In genomic region chr10:7864806-7865205, GRCm38 (mm10) we compare ENCODE assay signal across 22 mouse cellular contexts. TPM values are rescaled to one million over a fixed set of nuclear protein-coding genes. Genes with fewer than 3 reads are reported as not detected.
DNase-seq lines count a peak whose midpoint lies in the region; ATAC-seq lines count a peak whose summit lies in the region.
"Had no signal": no experiment of that assay in that cellular context is flagged by ENCODE, and none has a peak within 500 bp of the region (broad histone marks: within the 10 kb centered on the region; RNA-seq: fewer than 3 reads in every experiment).

No protein-coding gene starts in this region.

- 79% methylated on average over 3 of the region's 3 CpGs for WGBS in heart, embryonic 10.5 days
- 91% methylated on average over 3 of the region's 3 CpGs for WGBS in limb, embryonic 11.5 days
- WGBS in limb, embryonic 10.5 days, result 86% methylated on average over 3 of the region's 3 CpGs

- peaks cover 32% of the 10 kb centered on the region for H3K27me3 ChIP-seq in heart, embryonic 10.5 days (ENCODE audit: insufficient read depth, poor library complexity, severe bottlenecking)
- peaks cover 21% of the 10 kb centered on the region for H3K27me3 ChIP-seq in limb, embryonic 11.5 days (ENCODE audit: control insufficient read depth, insufficient read depth, low read length)
- peaks cover 38% of the 10 kb centered on the region for H3K27me3 ChIP-seq in limb, embryonic 10.5 days (ENCODE audit: low read depth, poor library complexity, severe bottlenecking)

- H3K36me3 ChIP-seq in heart, embryonic 10.5 days, result no peaks in the 10 kb centered on the region
- H3K36me3 ChIP-seq in limb, embryonic 11.5 days (ENCODE audit: control insufficient read depth, insufficient read depth, low read length), result no peaks in the 10 kb centered on the region
- no peaks in the 10 kb centered on the region for H3K36me3 ChIP-seq in limb, embryonic 10.5 days
- H3K36me3 ChIP-seq: forebrain, embryonic 10.5 days; heart, embryonic 13.5 days; hindbrain, embryonic 13.5 days had no signal

- DNase-seq in heart, embryonic 10.5 days (ENCODE audit: low spot score), result peak; percentile 22
- no peak for DNase-seq in heart, adult 9 months (ENCODE audit: low spot score in 2 of 2)
- peak; percentile 16 for DNase-seq in limb, embryonic 11.5 days (ENCODE audit: low spot score)
- DNase-seq in limb, embryonic 10.5 days (ENCODE audit: low spot score), result no peak
- peak; percentile 58 for DNase-seq in adipocyte (ENCODE audit: low spot score)
- DNase-seq in gonadal fat pad, adult 2 months (ENCODE audit: low read depth), result peak; percentile 69
- DNase-seq: adrenal gland, adult 8-10 months; adrenal gland, postnatal 25 days; cerebellum, adult 18-20 months; cerebellum, adult 9-10 months; cerebellum, postnatal 36 days; gastrocnemius, postnatal 36 days; heart, postnatal 4 days had no signal

- ATAC-seq in limb, embryonic 11.5 days (ENCODE audit: insufficient number of reproducible peaks, low FRiP score, low TSS enrichment, low read depth), result no peak
- ATAC-seq: CD4-positive, CD25-positive, alpha-beta regulatory T cell, adult 4 months; forebrain, embryonic 13.5 days; forebrain, embryonic 16.5 days; hindbrain, embryonic 16.5 days; intestine, embryonic 16.5 days had no signal

- peaks cover 14% of the 10 kb centered on the region for H3K4me1 ChIP-seq in heart, embryonic 10.5 days
- peaks cover 2% of the 10 kb centered on the region for H3K4me1 ChIP-seq in limb, embryonic 11.5 days (ENCODE audit: control insufficient read depth, insufficient read depth, low read length)
- H3K4me1 ChIP-seq in limb, embryonic 10.5 days, result peaks cover 9% of the 10 kb centered on the region

- no peak overlapping the region for H3K4me3 ChIP-seq in heart, embryonic 10.5 days
- H3K4me3 ChIP-seq in limb, embryonic 11.5 days (ENCODE audit: low read depth, low read length), result no peak overlapping the region
- no peak overlapping the region for H3K4me3 ChIP-seq in limb, embryonic 10.5 days
- H3K4me3 ChIP-seq: forebrain, embryonic 10.5 days; forebrain, embryonic 13.5 days; heart, embryonic 13.5 days; hindbrain, embryonic 13.5 days had no signal

- no peaks in the 10 kb centered on the region for H3K9me3 ChIP-seq in heart, embryonic 10.5 days
- no peaks in the 10 kb centered on the region for H3K9me3 ChIP-seq in limb, embryonic 11.5 days (ENCODE audit: control insufficient read depth, low read length)
- no peaks in the 10 kb centered on the region for H3K9me3 ChIP-seq in limb, embryonic 10.5 days (replicated peaks)
- H3K9me3 ChIP-seq: forebrain, embryonic 13.5 days; hindbrain, embryonic 13.5 days had no signal

- no peak overlapping the region for H3K9ac ChIP-seq in limb, embryonic 11.5 days (ENCODE audit: low read length)
- H3K9ac ChIP-seq: forebrain, embryonic 13.5 days; heart, embryonic 13.5 days; hindbrain, embryonic 13.5 days had no signal

- H3K27ac ChIP-seq in heart, embryonic 10.5 days, result no peak overlapping the region
- no peak overlapping the region for H3K27ac ChIP-seq in limb, embryonic 11.5 days (replicated peaks; ENCODE audit: low read depth, low read length)
- no peak overlapping the region for H3K27ac ChIP-seq in limb, embryonic 10.5 days
- H3K27ac ChIP-seq: forebrain, embryonic 10.5 days; forebrain, embryonic 13.5 days; heart, embryonic 13.5 days; hindbrain, embryonic 13.5 days had no signal

- no peak overlapping the region for H3K4me2 ChIP-seq in limb, embryonic 11.5 days (ENCODE audit: low read depth, severe bottlenecking)
- H3K4me2 ChIP-seq: forebrain, embryonic 13.5 days; heart, embryonic 13.5 days; hindbrain, embryonic 13.5 days had no signal

RNA-seq across cellular contexts. Expression of gene Zc3h12d, which starts 32.5 kb away (rescaled TPM):
- 0.11 and 0.12 TPM in 2 replicates for polyA plus RNA-seq in heart, embryonic 10.5 days (2016; fragmentation: Nextera tagmentation; extraction: Ambion mirVana)
- 0.07 TPM in 2 replicates for polyA plus RNA-seq in limb, embryonic 11.5 days (2014; fragmentation: Nextera tagmentation; extraction: Ambion mirVana)
- not detected in 2 replicates for polyA plus RNA-seq in limb, embryonic 10.5 days (2016; fragmentation: Nextera tagmentation; extraction: Ambion mirVana)
- 1.2 and 1.4 TPM in 2 replicates for polyA plus RNA-seq in gonadal fat pad, adult 2 months (2012; rRNA removed)
- polyA plus RNA-seq: C2C12; forebrain, embryonic 13.5 days had no signal

Comparison
In these comparisons a context has a peak if more than half of its experiments do, and no peak if none do; other contexts are left out.
1. DNase-seq: peak in heart, embryonic 10.5 days (single experiment), limb, embryonic 11.5 days (single experiment), adipocyte (single experiment) and gonadal fat pad, adult 2 months (single experiment); none in heart, adult 9 months (0 of 2) and limb, embryonic 10.5 days (single experiment).